Mouse (Mus musculus) thymus, postnatal 0 days (tissue): Measurements from ENCODE around the gene Chmp6. TPM values are rescaled to one million over a fixed set of nuclear protein-coding genes. Genes with fewer than 3 reads are reported as not detected.
A peak's percentile ranks its signal among the peaks of the same experiment; 100 is the strongest.

Source experiments
- DNase-seq: peaks from one replicate; pipeline ENCODE4 v3.0.0-alpha.2; 2015; ENCODE audit warnings: low spot score
- polyA plus RNA-seq: library from polyadenylated mRNA; unstranded; fragments of >200 nt; fragmentation: Nextera tagmentation; extraction: Ambion mirVana; gene quantifications from 2 replicates; pipeline ENCODE4 v1.2.1, GENCODE M21; 2015

Gene Chmp6
- 81.4 and 86.0 TPM in 2 replicates for polyA plus RNA-seq

DNA sequence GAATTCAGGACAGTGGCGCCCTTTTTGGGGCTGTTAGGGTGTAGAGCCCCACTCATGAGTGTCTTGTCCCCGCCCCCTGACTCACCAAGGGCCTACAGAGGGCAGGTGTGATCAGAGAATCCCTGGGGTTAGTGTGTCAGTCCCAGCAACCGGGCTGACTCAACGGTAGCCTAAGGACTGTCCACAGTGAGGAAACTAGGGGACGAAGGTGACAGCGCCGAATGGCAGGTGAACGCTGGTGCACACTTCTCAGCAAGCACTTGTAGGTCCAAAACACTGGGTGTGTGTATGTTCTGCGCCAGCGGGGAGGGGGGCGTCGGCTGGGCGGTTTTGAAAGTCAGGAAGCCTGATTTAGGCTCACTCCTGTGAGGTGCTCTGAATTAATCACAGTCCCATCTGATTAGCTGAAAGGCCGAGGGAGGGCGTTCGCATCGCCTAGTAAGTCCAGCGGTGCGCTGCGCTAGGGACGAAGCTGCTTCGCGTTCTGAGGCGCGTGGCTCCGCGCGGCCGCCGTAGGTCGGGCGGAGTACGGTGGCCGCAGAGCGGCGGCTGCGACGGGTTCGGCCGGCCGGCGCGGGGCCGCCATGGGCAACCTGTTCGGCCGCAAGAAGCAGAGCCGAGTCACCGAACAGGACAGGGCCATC lies at the start of gene Chmp6:
Gene Chmp6 (plus strand): TSS at position 151 of the 644 bp plus-strand sequence.
- peak; percentile 79 for DNase-seq

DNA sequence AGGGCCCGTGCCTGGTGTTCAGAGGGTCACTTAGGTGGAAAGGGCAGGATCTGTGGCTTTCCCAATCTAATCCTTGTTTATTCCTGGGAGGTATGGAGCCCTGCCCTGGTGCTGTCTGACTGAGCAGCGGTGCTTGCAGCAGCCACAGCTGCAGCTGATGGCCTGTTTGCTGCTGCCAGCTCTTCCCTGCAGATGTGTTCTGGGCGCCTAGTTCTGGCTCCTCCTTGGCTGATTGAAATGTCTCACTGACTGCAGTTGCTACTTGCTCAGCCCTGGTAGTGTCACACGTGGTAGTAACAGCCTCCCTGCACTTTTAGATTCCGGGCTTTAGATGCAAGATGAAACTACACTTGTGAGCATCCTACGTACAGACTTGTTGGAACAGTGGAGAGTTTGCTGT lies 46.4 kb upstream of the Chmp6 start:
- peak; percentile 62 for DNase-seq

DNA sequence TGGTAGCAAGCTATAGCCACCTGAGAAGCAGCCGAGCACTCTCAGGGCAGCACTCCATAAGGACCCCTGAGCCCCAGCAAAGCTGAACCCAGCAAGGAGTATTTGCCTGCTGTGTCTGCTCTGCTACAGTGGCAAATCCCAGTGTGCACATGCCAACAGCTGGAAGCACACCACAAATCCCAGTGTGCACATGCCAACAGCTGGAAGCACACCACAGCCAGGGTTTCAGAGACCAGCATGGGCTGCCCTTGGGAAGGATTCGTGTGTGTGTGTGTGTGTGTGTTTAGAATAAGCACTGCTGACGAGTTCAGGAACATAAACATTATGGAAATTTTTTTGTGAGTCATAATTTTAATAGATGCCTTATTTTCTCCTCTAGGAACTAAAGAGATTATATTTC lies 45.1 kb upstream of the Chmp6 start:
- no peak for DNase-seq

DNA sequence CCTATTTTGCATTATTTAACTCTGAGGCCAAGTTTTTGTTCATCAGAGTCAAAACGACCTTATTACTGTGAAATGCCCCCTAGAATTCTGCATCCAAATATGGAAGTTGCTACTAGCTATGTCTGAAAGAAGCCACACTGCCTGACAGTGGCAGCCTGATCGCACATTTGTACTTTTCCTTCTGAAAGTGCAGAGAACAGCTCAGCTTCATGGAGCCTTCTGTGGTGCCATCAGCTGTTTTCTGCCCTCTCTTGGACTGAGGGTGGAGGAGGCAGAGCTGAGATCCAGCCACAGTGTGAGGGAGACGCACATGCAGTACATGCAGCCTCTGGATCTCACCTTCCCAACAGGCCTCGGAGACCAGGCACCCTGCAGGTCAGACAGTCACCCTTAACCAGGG lies 44.7 kb upstream of the Chmp6 start:
- DNase-seq = no peak

DNA sequence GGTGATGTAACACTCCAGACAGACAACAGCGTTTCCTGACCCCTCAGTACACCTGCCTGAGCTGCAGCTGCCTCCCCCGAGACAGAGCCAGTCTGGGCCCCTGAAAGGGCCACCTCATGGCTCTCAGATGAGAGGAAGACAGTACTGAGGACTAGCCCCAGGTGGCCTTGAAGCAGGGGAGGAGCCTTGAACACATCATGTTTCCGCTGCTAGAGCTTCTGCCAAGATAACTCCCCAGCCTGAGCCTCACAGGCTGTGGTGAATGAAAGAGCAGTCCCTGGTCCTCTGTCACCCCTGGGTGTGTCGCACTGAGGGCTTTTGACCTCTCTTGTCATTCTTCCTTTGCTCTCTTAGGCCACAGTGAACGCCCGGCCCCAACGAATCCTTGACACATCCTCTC lies 42.1 kb upstream of the Chmp6 start:
- peak; percentile 83 for DNase-seq

DNA sequence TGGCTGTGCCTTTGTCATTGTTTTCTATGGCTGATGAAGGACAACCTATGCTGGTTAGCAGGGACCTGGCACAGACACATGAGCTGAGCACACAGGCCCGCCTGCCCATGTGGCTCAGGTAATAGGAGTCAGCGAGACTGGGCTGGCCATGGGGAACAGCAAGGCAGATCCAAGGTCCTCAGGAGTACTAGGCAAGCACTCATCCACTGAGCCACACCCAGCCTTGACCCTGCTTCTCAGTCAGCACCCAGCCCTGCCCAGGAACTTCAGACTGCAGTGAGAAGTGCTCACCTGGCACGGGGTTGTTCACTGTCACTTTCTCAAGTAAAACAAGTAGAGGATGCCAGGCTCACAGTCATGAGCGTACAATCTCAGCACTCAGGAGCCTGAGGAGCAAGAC lies 39.6 kb upstream of the Chmp6 start:
- DNase-seq = no peak

DNA sequence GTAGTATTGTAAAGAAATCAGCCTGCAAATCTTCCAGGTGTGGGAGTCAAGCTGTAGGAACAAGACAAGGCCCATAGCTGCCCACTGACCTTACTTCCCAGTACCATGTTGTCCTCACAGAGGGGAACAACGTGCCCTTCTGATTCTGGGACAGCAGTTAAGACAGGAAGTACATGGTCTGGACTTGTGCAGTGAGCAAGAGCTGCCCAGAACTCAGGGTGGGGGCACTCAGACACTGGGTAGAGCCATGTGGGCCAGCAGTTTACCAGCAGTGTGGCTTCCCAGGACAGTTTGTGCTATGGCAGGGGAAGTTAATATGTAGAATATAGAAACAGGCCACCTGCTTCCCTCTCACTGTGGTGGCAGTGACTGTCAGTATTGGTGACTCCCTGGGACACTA lies 38.4 kb upstream of the Chmp6 start:
- DNase-seq = no peak

DNA sequence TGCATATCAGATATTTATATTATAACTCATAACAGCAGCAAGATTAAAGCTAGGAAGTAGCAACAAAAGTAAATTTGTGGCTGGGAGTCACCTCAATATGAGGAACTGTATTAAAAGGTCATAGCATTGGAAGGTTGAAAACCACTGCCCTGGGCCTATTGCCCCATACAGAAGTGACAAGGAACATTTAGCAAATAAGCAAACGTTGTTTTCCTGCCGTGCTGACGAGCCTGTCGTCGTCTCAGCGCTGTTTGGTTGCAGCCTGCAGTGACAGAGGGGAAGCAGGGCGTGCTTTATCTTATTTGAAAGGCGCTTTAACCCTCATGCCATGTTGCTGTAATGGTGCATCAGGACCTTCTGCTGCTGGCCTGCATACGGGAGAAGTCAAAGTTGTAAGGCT lies 37.6 kb upstream of the Chmp6 start:
- no peak for DNase-seq

DNA sequence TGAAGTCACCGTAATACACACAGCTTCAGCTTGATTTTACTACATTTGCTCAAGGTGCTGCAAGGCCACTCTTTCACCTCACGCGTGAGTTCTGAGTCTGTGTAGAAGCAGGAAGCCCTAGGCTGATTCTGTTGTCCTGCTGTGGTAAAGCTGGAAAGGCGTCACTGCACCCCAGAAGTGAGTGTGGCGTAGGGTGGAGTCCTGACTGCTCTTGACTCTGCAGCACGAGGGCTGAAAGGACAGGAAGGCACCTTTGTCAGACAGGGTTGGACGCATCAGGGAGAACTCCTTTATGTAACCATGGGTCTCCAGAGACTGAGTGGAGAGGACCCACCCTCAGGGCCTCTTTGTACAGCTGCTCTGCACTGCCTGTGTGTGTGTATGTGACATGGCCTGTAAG lies 36.1 kb upstream of the Chmp6 start:
- no peak for DNase-seq

DNA sequence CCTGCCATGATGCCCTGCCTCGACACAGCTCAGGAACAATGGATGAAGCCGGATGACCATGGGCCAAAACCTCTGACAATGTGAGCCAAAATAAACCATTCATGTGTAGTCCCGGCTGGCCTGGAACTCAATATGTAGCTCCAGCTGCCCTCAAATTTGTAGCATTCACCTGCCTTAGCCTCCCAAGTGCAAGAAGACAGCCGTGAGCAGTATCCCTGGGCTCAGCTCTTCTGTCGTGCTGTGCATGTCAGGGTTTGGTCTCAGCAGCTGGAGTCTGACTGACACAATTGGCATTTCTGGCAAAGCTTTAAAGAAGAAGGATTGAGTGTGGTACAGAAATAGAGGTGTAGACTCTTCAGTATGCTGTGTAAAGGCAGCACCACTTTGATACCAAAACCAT lies 33.7 kb upstream of the Chmp6 start:
- DNase-seq = no peak

DNA sequence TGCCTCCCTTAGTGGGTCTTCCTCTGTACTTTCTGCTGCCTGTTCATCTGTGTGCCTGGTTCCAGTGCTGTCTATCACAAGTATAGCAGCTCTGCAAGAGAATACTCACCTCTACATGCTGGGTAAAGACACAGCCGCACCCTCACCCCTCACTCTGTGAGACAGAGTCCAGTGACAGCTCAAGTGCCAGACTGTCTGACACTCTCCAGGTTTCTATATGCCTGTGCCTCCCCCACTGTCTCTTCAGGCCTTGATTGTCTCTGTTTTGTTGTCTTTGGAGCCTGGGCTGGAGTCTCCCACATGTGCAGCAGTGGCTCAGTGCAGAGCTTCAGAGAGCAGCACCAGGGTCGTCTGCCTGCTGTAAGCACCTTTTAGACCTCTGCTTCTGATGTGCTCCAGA lies 29.6 kb upstream of the Chmp6 start:
- DNase-seq = no peak

DNA sequence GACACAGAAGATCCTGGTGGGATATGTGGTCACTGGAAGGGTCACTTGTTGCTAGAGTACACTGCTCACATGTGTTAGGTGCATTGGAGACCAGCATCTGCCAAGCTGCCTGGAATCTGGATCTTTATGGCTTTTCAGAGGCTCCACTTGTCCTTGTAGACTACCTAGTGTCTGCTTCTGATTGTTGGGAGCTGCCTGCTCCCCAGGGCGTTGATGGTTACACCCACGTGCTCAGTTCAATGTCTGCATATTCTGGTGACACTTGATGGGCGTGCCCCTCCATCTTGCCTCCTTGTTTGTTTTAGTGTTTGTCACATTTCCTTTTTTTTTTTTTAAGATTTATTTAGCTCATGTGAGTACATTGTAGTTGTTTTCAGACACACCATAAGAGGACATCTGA lies 23.3 kb upstream of the Chmp6 start:
- DNase-seq = no peak

DNA sequence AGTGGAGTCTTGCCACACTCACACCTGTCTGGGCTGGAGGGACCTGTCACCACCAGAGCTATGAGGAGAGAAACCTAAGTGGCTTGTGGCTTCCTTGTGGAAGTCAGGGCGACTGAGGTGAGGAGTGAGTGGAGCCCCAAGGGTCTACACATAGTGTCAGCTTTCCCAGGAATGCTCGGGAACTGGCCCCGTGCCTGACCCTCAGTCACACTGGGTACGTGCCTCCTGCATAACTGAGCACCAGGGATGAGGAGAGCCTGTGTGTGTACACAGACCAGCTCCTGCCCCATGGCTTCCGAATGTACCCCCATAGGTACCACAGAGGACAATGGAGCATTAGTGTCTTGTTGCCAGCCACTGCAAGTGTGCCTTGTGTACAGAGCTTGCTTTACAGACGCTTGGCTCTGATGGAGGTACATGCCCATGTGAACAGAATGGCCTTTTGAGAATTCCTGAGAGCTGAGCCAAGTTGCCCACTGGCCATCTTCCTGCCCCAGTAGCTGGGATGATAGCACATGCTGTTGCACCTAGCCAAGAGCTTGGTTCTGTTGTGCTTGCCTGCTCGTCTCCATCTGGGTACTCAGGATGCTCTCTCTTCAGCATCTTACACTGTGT lies 21.5 kb upstream of the Chmp6 start:
- no peak for DNase-seq

DNA sequence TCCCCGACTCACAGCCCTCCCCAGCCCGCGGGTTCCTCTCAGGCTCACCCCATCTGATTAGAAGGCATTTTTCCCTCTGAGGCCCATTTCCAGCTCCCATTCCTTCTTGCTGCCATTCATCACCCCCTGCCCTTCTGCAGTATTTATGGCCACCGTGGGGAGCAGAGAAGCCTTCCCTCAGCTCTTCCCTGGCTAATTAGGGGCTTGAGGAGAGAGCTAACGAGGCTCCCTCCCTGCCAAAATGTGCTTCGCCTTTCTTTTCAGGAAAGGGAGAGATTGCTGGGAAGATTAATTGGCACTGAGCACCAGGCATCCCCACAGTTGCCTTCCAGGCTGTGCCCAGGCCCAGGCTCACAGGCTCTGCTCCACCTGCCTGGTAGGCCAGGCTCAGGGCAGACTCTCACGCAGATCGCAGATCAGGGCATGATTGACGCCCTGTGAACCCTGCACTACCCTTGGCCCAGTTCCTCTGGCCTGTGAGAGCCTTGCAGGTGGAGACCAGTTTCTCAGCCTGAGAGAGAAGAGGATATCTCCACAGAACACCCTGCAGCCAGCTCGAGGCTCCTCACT lies 19.5 kb upstream of the Chmp6 start:
- DNase-seq = no peak

DNA sequence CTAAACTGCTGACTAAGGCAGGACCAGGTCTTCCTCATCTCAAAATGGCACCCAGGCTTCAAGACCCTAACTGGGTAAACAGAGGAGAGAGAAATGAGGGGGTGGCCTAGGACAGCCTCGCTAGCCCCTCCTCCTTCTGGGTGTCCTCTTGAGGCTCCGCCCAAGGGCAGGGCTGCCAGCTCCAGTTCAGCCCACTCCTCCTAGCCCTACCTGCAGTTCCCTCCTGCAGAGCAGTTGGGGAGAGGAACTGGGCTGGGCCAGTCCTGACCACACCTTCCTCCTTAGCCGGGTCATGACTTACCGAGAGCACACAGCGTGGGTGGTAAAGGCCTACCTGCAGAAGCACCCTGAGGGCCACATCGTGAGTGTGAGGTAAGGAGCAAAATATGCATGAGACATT lies 18.6 kb upstream of the Chmp6 start:
- no peak for DNase-seq

DNA sequence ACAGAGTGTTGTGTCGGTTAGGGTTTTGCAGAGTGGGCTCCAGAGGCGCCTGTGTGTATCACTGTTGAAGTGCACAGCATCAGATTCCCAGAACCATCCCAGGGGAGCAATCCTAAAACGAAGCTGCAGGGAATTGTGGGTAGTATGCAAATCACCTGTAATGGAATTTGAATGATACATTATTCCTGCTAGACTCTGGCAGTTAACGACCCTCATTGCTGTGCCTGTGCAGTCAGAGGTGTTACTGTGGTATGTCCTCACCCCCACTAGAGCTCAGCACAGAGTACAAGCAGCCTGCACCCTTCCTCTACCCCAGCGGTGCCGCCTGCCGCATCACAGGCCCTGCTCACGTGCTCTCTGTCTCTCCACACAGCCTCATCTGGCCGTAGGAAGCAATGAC lies 16.2 kb upstream of the Chmp6 start:
- no peak for DNase-seq

DNA sequence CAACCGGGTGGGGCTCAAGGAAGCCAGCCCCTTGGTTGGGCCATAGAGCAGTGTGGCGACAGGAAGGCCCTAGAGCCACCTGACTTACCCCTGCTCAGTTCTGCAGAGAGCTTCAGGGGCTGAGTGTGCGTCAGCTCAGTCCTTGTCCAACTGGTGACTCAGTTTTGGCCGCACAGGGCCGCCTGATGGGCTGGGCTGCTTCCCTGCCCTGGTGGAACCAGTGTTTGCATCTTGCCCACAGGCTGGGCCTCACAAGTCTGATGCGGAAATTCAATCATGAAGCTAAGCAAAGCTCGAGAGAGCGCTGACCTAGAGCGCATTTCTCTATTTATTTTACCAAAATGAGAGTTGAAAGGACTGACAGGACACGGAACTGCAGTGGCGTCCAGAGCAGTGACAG lies 14.3 kb upstream of the Chmp6 start:
- no peak for DNase-seq

DNA sequence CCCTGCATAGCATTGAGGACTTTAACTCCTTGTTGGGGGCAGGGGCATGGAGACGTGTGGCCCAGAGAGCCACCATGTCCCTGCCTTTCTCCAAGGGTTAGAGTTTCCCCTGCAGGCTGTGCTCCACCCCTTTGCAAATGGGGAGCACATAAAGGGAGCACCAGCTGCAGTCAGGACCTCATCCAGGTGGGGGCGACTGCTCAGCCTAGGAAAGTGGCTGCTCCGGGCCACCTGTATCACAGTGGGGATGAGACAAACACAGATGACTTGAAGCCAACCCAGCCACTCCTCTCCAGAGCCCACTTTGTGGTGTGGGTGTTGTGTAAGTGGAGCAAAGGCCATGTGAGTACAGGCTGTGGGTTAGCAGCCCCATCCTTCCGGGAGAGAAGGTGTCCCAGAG lies 12.1 kb upstream of the Chmp6 start:
- no peak for DNase-seq

DNA sequence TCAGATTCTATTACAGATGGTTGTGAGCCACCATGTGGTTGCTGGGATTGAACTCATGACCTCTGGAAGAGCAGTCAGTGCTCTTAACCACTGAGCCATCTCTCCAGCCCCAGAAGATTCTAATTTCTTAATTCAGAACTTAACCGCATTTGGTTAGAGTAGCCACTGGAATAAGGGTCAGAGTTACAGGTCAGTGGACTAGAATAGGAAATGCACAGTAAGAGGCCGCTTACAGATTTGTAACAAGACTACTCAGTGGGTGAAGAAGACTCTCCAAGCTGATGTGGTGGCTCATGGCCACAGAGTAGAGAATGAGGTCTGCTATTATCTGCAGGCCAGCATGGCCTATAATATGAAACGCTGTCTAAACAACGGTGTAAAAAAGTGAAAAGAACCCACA lies 10.3 kb upstream of the Chmp6 start:
- no peak for DNase-seq

DNA sequence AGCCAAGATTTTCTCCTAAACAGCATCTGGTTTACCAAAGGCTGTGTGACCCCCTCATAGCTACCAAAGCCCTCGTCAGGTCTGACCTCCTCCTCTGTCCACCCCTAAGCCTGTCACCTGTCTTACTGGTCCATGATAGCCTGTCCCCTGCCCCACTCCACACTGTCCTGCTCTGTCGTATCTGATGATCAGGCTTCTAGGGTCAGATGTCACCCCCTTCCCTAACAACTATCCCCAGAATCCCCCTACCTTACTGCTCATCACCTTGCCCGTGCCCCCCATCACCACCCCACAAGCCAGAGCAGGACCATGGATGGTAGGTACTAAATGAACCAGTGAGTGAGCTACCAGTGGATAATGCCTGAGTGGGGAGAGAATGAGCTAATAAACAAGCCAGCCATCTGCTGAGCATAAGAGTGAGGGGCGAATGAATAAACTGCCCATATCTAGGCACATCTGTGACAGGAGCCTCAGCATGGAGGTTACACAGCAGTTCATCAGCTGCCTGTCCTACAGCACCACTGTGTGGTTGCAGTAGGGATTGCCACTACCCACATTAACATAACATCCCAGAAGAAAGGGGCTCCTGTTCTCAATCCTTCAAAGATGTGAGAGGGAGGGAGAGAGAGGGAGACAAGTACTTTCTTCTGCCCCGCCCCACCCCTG lies 8.5 kb upstream of the Chmp6 start:
- peak; percentile 83 for DNase-seq

DNA sequence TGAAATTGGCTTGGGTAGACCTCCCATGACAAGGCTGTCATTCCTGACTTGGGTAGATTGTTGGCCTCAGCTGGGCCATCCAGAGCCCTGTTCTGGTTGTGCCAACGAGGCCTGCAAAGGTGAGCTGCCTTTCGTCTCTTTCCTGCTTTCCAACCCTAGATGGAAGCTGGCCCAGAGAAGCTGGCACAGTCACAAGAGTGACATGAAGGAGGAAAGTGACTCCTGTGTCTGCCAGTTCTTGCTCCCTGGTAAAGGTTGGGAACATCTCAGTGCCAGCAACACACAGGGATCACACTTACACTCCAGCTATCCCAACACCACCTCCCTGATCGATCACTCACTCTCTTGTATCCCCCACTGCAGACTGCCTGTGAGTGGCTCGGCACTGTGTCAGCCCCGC lies 7.4 kb upstream of the Chmp6 start:
- no peak for DNase-seq

DNA sequence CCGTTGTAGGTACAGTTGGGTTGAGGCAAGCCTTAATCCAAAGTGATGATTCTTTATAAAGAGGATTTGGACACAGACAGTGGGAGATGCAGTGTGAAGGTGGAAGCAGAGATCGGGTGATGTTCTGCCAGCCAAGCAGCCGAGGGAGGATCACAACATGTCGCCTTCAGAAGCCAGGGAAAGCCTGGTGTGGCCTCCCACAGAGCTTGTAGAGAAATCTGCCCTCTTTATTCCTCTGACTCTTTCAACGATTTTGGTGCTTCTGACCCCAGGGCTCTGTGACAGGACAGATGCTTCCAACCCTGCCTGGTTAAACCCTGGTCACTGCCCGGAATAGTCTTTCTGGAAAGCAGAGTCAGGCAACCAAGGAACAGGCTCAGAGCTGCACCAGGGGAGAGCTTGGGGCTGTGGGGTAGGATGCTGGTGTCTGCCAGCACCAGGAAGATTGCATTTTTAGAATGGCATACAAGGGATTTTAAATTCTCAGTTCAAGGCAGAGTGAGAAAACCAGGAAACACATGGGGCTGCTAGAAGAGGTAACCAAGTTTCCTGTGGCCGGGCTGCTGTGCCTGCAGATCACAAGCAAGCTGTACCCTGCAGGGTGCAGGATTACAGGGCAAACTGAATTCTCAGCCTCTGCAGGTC lies 6.1 kb upstream of the Chmp6 start:
- no peak for DNase-seq
